Mouse (Mus musculus) heart, embryonic 14.5 days (tissue): ENCODE measurements around the gene Stat3. TPM values are rescaled to one million over a fixed set of nuclear protein-coding genes. Genes with fewer than 3 reads are reported as not detected.

Source experiments
- ATAC-seq: fragments of 200-750 bp; cut with Nextera tagmentation; 2 replicates; pipeline ENCODE4 v1.8.0; 2017; ENCODE audit warnings: low read depth, moderate TSS enrichment; ENCODE audit not compliant: insufficient number of reproducible peaks, insufficient read depth, low FRiP score
- H3K27ac ChIP-seq, 2 experiments: fragments of 200-500 bp in 1 of 2; fragments of 300-500 bp in 1 of 2; sonication (generic) in 1 of 2; replicated peaks in 1 of 2; 2 replicates each; pipeline ENCODE4 v1.5.1; 2012 to 2014; ENCODE audit warnings: low read depth in 2 of 2, low read length in 2 of 2, control low read depth in 1 of 2, mild to moderate bottlenecking in 1 of 2, mixed read lengths in 1 of 2; ENCODE audit not compliant: control insufficient read depth in 1 of 2, insufficient read depth in 1 of 2
- H3K27me3 ChIP-seq: fragments of 300-500 bp; sonication (generic); 2 replicates; pipeline ENCODE4 v1.6.1; 2014; ENCODE audit warnings: mild to moderate bottlenecking, low read length, control low read depth; ENCODE audit not compliant: control insufficient read depth, insufficient read depth
- H3K36me3 ChIP-seq: fragments of 300-500 bp; sonication (generic); 2 replicates; pipeline ENCODE4 v1.6.1; 2014; ENCODE audit warnings: mild to moderate bottlenecking, control low read depth, low read length, mixed read lengths; ENCODE audit not compliant: control insufficient read depth, insufficient read depth
- H3K4me1 ChIP-seq, 2 experiments: fragments of 200-500 bp in 1 of 2; fragments of 300-500 bp in 1 of 2; sonication (generic) in 1 of 2; 2 replicates each; pipeline ENCODE4 v1.6.1; 2012 to 2014; ENCODE audit warnings: low read length in 2 of 2, control low read depth in 1 of 2, mixed read lengths in 1 of 2; ENCODE audit not compliant: control insufficient read depth in 2 of 2, insufficient read depth in 2 of 2
- H3K4me2 ChIP-seq: fragments of 300-500 bp; sonication (generic); 2 replicates; pipeline ENCODE4 v1.6.1; 2014; ENCODE audit warnings: mild to moderate bottlenecking, low read length
- H3K4me3 ChIP-seq, 2 experiments: fragments of 200-500 bp in 1 of 2; fragments of 300-500 bp in 1 of 2; sonication (generic) in 1 of 2; 2 replicates each; pipeline ENCODE4 v1.5.1; 2012 to 2014; ENCODE audit warnings: low read length in 2 of 2, mild to moderate bottlenecking in 2 of 2, control low read depth in 1 of 2, low read depth in 1 of 2, moderate library complexity in 1 of 2; ENCODE audit not compliant: control insufficient read depth in 1 of 2, insufficient read depth in 1 of 2
- H3K9ac ChIP-seq: fragments of 300-500 bp; sonication (generic); 2 replicates; pipeline ENCODE4 v1.6.1; 2014; ENCODE audit warnings: mild to moderate bottlenecking, low read length
- H3K9me3 ChIP-seq: fragments of 300-500 bp; sonication (generic); 2 replicates; pipeline ENCODE4 v1.6.1; 2016; ENCODE audit warnings: low read length, control low read depth; ENCODE audit not compliant: control insufficient read depth
- WGBS: fragments of 180-500 bp; shearing (Covaris S2); extraction: QIAGEN DNeasy Blood & Tissue Kit; methylation state at CpG from one replicate; pipeline ENCODE4 v1.1.7; 2014; 5-methylcytosine and 5-hydroxymethylcytosine counted together
- polyA plus RNA-seq: library from polyadenylated mRNA; unstranded; fragments of >200 nt; fragmentation: Nextera tagmentation; extraction: Ambion mirVana; gene quantifications from 2 replicates; pipeline ENCODE4 v1.2.1, GENCODE M21; 2014

Stat3 gene
- polyA plus RNA-seq, 1 experiment from 2014 or later = 51.8 TPM

DNA sequence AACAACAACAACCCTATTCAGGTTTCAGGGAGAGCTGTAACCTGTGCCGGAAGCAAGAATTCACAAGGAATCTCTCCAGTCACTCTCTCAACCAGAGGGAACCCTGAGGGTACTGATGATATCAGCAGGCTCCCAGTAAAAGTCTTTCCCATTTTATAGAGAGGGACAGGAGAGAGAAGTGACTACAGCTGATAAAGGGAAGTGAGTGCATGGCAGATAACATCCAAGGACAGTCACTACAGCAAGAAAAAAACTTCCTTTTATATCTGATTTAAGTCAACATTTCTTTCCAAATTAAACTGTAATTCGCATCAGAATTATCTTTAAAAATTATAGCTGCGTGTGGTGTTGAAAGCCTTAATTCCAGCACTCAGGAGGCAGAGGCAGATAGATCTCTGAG lies 12.0 kb downstream of the Stat3 start:
- ATAC-seq = no peak
- no peaks in the 10 kb centered on the region; the same call in 1 of the 2 replicates for H3K36me3 ChIP-seq
- H3K9me3 ChIP-seq = no peaks in the 10 kb centered on the region
- peaks cover 0 to 9% of the 10 kb centered on the region in 2 experiments; a peak in 2 of 4 replicates for H3K4me1 ChIP-seq
- no peak overlapping the region for H3K9ac ChIP-seq
- no peak overlapping the region for H3K27ac ChIP-seq
- WGBS = 72% methylated on average over 3 of the region's 3 CpGs
- no peaks in the 10 kb centered on the region for H3K27me3 ChIP-seq
- H3K4me3 ChIP-seq = no peak overlapping the region
- no peak overlapping the region for H3K4me2 ChIP-seq

DNA sequence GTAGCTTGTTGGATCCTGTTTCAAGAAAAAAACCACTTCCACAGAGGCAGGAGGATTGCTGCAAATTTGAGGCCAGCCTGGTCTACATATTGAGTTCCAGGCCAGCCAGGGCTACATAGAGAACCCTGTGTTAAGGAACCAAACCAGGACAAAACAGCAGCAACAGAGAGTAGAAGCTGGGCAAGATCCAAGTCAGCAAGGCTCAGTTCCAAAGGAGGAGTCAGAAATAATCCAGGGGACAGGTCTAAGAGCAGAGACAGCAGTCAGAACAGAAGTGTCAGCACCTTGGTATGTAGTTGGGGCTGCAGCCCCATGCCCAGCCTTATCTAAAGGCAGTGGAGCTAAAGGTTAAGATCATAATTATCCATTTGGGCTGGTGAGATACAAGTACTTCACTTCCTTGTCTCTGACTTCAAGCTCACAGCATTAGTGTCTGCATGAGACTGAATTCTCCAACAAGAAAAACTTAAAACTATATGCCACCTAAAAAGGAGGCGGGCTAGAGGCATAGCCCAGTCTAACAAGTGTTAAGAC lies 14.9 kb downstream of the Stat3 start:
- no peaks in the 10 kb centered on the region for H3K36me3 ChIP-seq
- peaks cover 0 to 6% of the 10 kb centered on the region in 2 experiments; a peak in 1 of 4 replicates for H3K4me1 ChIP-seq
- 85% methylated on average over 1 of the region's 1 CpGs for WGBS
- H3K27ac ChIP-seq = no peak overlapping the region
- ATAC-seq = no peak
- no peak overlapping the region for H3K4me3 ChIP-seq
- H3K4me2 ChIP-seq = no peak overlapping the region
- no peak overlapping the region for H3K9ac ChIP-seq
- no peaks in the 10 kb centered on the region for H3K27me3 ChIP-seq
- no peaks in the 10 kb centered on the region for H3K9me3 ChIP-seq

DNA sequence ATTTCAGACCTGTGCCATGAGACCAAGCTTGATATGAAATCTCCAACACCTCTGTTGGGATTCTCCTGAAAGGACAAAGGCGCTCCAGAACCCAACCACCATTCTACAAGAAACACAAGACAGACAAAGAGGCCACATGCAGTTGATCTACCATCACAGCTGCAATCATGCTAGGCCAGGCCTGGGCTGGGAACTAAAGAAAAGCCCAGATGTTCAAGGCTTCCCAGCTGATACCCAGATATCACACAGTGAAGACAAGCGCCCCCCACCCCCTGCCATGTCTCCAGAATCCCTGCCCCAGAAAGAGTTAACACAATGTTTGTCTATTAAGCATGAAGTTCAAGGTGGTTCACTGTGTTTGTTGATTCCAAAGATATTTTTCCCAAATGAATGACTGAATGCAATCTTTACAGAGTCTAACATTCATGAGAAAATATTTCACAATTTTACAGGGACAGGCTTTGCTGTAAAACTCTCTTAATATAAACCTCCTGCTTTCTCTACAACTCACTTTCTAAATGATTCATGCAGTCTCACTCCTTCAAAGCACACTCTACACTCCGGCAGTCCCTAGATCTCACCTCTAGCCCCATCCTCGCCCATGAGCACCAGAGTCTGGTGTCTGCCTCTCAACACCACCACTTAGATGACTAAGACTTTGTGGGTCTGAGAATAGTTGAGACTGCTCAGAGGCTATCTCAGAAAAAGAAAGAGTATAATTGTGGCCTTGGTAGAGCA lies 18.3 kb downstream of the Stat3 start:
- 82% methylated on average over 4 of the region's 4 CpGs for WGBS
- Histone ChIP-seq H3K9me3 (no peaks in the 10 kb centered on the region), H3K4me3 (no peak overlapping the region), H3K36me3 (peaks cover 8% of the 10 kb centered on the region), H3K27me3 (no peaks in the 10 kb centered on the region), H3K4me1 (peaks cover 0 to 3% of the 10 kb centered on the region in 2 experiments; a peak in 1 of 4 replicates), H3K9ac (no peak overlapping the region), H3K27ac (no peak overlapping the region), H3K4me2 (no peak overlapping the region)
- no peak for ATAC-seq

DNA sequence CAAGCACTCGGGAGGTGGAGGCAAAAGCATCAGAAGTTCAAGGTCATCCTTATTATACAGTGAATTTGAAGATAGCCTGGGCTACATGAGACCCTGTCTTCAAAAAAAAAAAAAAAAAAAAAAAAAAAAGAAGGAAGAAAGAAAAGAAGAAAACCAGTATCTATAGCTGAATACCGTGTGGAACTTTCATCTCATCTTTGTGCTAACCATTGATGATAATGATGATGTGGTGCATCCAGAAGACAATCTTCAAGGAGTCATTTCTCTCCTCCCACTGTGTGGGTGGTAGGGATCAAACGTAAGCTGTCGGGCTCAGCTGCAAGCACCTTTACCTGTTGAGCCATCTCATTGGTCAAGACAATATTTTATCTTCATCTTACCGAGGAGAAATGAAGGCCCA lies 21.3 kb downstream of the Stat3 start:
- H3K4me3 ChIP-seq = no peak overlapping the region
- ATAC-seq = no peak
- no peaks in the 10 kb centered on the region for H3K27me3 ChIP-seq
- H3K9me3 ChIP-seq = 0 out of 2 replicates have a peak, but pooled peaks cover 3% of the 10 kb centered on the region
- no peak overlapping the region for H3K9ac ChIP-seq
- no peak overlapping the region for H3K4me2 ChIP-seq
- H3K36me3 ChIP-seq = peaks cover 8% of the 10 kb centered on the region
- H3K4me1 ChIP-seq = peaks cover 3 to 4% of the 10 kb centered on the region in 2 experiments
- 90% methylated on average over 5 of the region's 5 CpGs for WGBS
- no peak overlapping the region for H3K27ac ChIP-seq

DNA sequence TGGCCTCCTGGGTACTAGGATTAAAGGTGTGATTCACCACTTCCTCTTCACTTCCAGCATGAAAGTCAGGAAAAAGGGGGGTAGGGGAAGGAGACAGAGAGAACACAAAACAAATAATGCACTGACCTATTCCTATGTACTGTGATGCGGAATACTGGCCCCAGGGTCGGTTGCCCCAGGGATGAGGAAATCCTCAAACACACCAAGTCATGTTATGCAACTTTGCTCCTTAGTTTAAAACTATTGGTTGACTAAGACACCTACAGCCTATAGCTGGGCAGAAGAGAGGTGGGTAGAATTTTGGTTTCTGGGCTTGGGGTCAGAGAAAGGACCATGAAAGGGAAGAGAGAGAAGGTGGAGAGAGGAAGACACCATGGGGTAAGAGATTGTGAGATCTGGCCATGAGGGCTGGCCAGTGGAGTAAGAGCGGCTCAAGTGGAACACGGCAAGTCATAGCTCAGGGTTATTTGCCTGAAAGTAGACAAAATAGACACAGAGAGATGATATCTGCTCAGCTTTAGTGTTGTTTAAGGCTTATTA lies 22.8 kb downstream of the Stat3 start:
- Histone ChIP-seq H3K27ac (no peak overlapping the region), H3K27me3 (no peaks in the 10 kb centered on the region), H3K9ac (no peak overlapping the region), H3K4me1 (peaks cover 8 to 14% of the 10 kb centered on the region in 2 experiments), H3K4me2 (no peak overlapping the region), H3K9me3 (0 out of 2 replicates have a peak, but pooled peaks cover 3% of the 10 kb centered on the region), H3K4me3 (no peak overlapping the region), H3K36me3 (peaks cover 8% of the 10 kb centered on the region)
- WGBS = 93% methylated on average over 4 of the region's 4 CpGs
- ATAC-seq = no peak

DNA sequence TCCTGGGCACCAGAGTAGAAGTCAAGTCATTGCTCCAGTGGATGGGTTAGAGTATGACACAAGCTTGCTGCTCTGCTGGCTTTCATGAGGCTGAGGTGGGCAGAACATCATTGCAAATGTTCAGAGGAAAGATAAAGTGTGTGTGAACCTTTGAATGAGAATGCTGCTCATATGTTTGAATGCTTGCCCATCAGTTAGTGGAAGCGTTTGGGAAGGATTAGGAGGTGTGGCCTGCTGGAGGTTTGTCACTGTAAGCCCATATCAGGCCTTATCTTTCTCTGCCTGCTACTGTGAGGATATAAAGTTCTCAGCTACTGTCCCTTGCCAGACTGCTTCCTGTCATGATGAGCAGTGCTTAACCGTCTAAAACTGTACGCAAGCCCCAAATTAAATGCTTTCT lies 24.3 kb downstream of the Stat3 start:
- 73% methylated on average over 3 of the region's 3 CpGs for WGBS

DNA sequence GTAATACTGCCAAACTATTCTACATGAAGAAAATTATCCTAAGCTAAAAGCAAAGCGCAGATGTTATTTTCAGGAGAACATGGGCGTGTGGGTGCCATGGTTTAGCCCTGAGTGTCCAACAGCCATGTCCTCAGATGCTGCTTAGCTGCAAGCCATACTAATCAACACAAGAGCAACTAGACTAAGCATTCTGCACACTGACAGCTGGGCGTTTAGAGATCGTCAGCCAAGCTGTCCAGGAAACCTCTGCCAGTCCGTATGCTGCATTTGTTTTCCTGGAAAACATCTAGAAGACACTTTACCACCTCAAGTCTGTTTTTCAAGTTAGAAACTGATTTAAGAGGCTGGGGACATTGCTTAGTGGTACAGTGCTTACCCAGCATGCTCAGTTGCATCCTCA lies 24.9 kb downstream of the Stat3 start:
- ATAC-seq = no peak
- H3K27me3 ChIP-seq = no peaks in the 10 kb centered on the region
- H3K4me3 ChIP-seq = no peak overlapping the region
- no peak overlapping the region for H3K27ac ChIP-seq
- no peak overlapping the region for H3K4me2 ChIP-seq
- peaks cover 26% of the 10 kb centered on the region for H3K36me3 ChIP-seq
- 0 out of 2 replicates have a peak, but pooled peaks cover 3% of the 10 kb centered on the region for H3K9me3 ChIP-seq
- 78% methylated on average over 5 of the region's 5 CpGs for WGBS
- H3K4me1 ChIP-seq = peaks cover 8 to 14% of the 10 kb centered on the region in 2 experiments
- no peak overlapping the region for H3K9ac ChIP-seq

More for the DNA sequence above, 24.3 kb downstream of the Stat3 start:
- no peak overlapping the region for H3K27ac ChIP-seq
- no peaks in the 10 kb centered on the region for H3K27me3 ChIP-seq
- peaks cover 8 to 14% of the 10 kb centered on the region in 2 experiments for H3K4me1 ChIP-seq
- no peak overlapping the region for H3K9ac ChIP-seq
- H3K4me3 ChIP-seq = no peak overlapping the region
- H3K4me2 ChIP-seq = no peak overlapping the region
- 0 out of 2 replicates have a peak, but pooled peaks cover 3% of the 10 kb centered on the region for H3K9me3 ChIP-seq
- no peak for ATAC-seq
- H3K36me3 ChIP-seq = peaks cover 20% of the 10 kb centered on the region
